Mouse (Mus musculus) neural tube, embryonic 11.5 days (tissue): Measurements from ENCODE around the gene Ostf1. TPM values are rescaled to one million over a fixed set of nuclear protein-coding genes. Genes with fewer than 3 reads are reported as not detected.

Experiments
- ATAC-seq: fragments of 200-750 bp; cut with Nextera tagmentation; 2 replicates; pipeline ENCODE4 v1.8.0; 2017; ENCODE audit warnings: moderate number of reproducible peaks, mild to moderate bottlenecking, moderate TSS enrichment, moderate library complexity; ENCODE audit not compliant: insufficient read depth, low FRiP score, low TSS enrichment
- DNase-seq: peaks from one replicate; pipeline ENCODE4 v3.0.0-alpha.2; 2015; ENCODE audit warnings: low spot score
- H3K27ac ChIP-seq: fragments of 300-500 bp; sonication (generic); 2 replicates; pipeline ENCODE4 v1.5.1; 2014; ENCODE audit warnings: low read depth, mild to moderate bottlenecking, low read length
- H3K27me3 ChIP-seq: fragments of 300-500 bp; sonication (generic); 2 replicates; pipeline ENCODE4 v1.6.1; 2014; ENCODE audit warnings: mild to moderate bottlenecking, low read length, mixed read lengths; ENCODE audit not compliant: control insufficient read depth, insufficient read depth
- H3K36me3 ChIP-seq: fragments of 300-500 bp; sonication (generic); 2 replicates; pipeline ENCODE4 v1.6.1; 2014; ENCODE audit warnings: mild to moderate bottlenecking, low read length, moderate library complexity, mixed read lengths; ENCODE audit not compliant: control insufficient read depth, insufficient read depth
- H3K4me1 ChIP-seq: fragments of 300-500 bp; sonication (generic); 2 replicates; pipeline ENCODE4 v1.6.1; 2014; ENCODE audit warnings: low read length, mixed read lengths; ENCODE audit not compliant: control insufficient read depth, insufficient read depth
- H3K4me2 ChIP-seq: fragments of 300-500 bp; sonication (generic); 2 replicates; pipeline ENCODE4 v1.6.1; 2014; ENCODE audit warnings: low read depth, mild to moderate bottlenecking, moderate library complexity
- H3K4me3 ChIP-seq: fragments of 300-500 bp; sonication (generic); 2 replicates; pipeline ENCODE4 v1.5.1; 2014; ENCODE audit warnings: low read depth, low read length
- H3K9ac ChIP-seq: fragments of 300-500 bp; sonication (generic); 2 replicates; pipeline ENCODE4 v1.6.1; 2014; ENCODE audit warnings: mild to moderate bottlenecking, low read length
- H3K9me3 ChIP-seq: fragments of 300-500 bp; sonication (generic); 2 replicates; pipeline ENCODE4 v1.6.1; 2016; ENCODE audit warnings: low read length; ENCODE audit not compliant: control insufficient read depth
- WGBS: fragments of 180-500 bp; shearing (Covaris S2); extraction: QIAGEN DNeasy Blood & Tissue Kit; methylation state at CpG from one replicate; pipeline ENCODE4 v1.1.7; 2014; 5-methylcytosine and 5-hydroxymethylcytosine counted together
- polyA plus RNA-seq: library from polyadenylated mRNA; unstranded; fragments of >200 nt; fragmentation: Nextera tagmentation; extraction: Ambion mirVana; gene quantifications from 2 replicates; pipeline ENCODE4 v1.2.1, GENCODE M21; 2014

Ostf1 gene
- polyA plus RNA-seq, 1 experiment from 2014 or later = 50.0 TPM

DNA sequence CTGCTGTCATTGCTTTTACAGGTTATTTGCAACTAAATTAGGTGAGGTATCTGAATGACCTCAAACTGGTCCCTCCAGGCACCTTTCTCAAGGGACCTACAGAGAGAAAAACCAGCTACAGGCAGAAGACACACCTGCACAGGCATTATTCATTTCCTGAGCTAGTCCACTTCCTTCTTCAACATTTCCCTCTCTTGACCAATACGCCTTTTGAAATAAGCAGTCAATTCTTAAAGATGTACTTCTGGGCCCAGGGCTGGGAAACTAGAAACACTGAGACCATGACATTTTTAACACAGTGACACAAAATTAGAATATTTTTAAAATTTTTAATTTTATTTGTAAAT is 52.6 kb downstream of the Ostf1 start:
- DNase-seq (no peak), ATAC-seq (no peak)
- WGBS = 95% methylated on average over 1 of the region's 1 CpGs
- Histone ChIP-seq H3K4me1 (peaks cover 8% of the 10 kb centered on the region; the same call in 1 of the 2 replicates), H3K27me3 (no peaks in the 10 kb centered on the region), H3K27ac (no peak overlapping the region), H3K9ac (no peak overlapping the region), H3K9me3 (no peaks in the 10 kb centered on the region), H3K4me3 (no peak overlapping the region), H3K4me2 (no peak overlapping the region), H3K36me3 (no peaks in the 10 kb centered on the region)

GRCm38 (mm10) chr19:18578216-18579011 is 53.2 kb downstream of the Ostf1 start:
- DNase-seq (peak; percentile 29), ATAC-seq (peak; percentile 35; the same call in 1 of the 2 replicates)
- Histone ChIP-seq H3K9me3 (no peaks in the 10 kb centered on the region), H3K4me3 (no peak overlapping the region), H3K36me3 (no peaks in the 10 kb centered on the region), H3K9ac (no peak overlapping the region), H3K27me3 (no peaks in the 10 kb centered on the region), H3K27ac (no peak overlapping the region), H3K4me2 (0 out of 2 replicates have a peak overlapping the region, but pooled peaks have one; percentile 5), H3K4me1 (peaks cover 8% of the 10 kb centered on the region; the same call in 1 of the 2 replicates)
- WGBS = 39% methylated on average over 17 of the region's 17 CpGs

DNA sequence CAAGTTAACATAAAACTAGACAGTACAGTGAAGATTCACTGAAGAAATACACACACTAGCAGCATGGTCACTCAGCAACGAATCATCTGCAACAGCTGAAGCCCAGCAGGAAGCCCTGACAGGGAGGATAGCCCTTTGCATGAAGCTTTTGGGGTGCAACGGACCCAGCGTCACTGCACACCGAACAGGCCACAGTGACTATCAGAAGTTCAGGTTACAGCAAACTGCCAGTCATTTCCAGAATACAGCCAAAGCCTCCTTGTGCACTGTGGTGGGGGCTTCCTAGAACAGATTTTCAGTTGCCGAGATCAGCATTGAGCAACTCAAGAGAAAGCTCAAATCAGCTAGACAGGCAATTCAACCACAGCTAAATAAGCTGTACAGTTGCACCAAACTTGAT is 54.3 kb downstream of the Ostf1 start:
- Histone ChIP-seq H3K9me3 (no peaks in the 10 kb centered on the region), H3K4me1 (peaks cover 8% of the 10 kb centered on the region; the same call in 1 of the 2 replicates), H3K27ac (no peak overlapping the region), H3K27me3 (no peaks in the 10 kb centered on the region), H3K9ac (no peak overlapping the region), H3K4me3 (no peak overlapping the region), H3K4me2 (no peak overlapping the region), H3K36me3 (no peaks in the 10 kb centered on the region)
- no peak for ATAC-seq
- DNase-seq = no peak
- 82% methylated on average over 5 of the region's 5 CpGs for WGBS

- WGBS = 89% methylated on average over 3 of the region's 3 CpGs
- ATAC-seq = no peak
- H3K4me3 ChIP-seq = no peak overlapping the region
- H3K4me1 ChIP-seq = peaks cover 8% of the 10 kb centered on the region; the same call in 1 of the 2 replicates
- H3K36me3 ChIP-seq = no peaks in the 10 kb centered on the region
- H3K27ac ChIP-seq = no peak overlapping the region
- no peaks in the 10 kb centered on the region for H3K27me3 ChIP-seq
- no peak for DNase-seq
- no peak overlapping the region for H3K9ac ChIP-seq
- no peak overlapping the region for H3K4me2 ChIP-seq
- no peaks in the 10 kb centered on the region for H3K9me3 ChIP-seq
These were observed 55.7 kb downstream of the Ostf1 start for GRCm38 (mm10) chr19:18575891-18576290.

GRCm38 (mm10) chr19:18573907-18574306 is 57.7 kb downstream of the Ostf1 start:
- H3K4me2 ChIP-seq = no peak overlapping the region

GRCm38 (mm10) chr19:18573443-18573842 is 58.2 kb downstream of the Ostf1 start:
- Histone ChIP-seq H3K4me3 (no peak overlapping the region), H3K27me3 (no peaks in the 10 kb centered on the region), H3K36me3 (no peaks in the 10 kb centered on the region), H3K9me3 (no peaks in the 10 kb centered on the region), H3K4me2 (no peak overlapping the region), H3K4me1 (peaks cover 5% of the 10 kb centered on the region; the same call in 1 of the 2 replicates), H3K9ac (no peak overlapping the region), H3K27ac (no peak overlapping the region)
- DNase-seq (no peak), ATAC-seq (no peak)
- WGBS = 87% methylated on average over 3 of the region's 3 CpGs

More at GRCm38 (mm10) chr19:18573907-18574306, 57.7 kb downstream of the Ostf1 start:
- Histone ChIP-seq H3K9me3 (no peaks in the 10 kb centered on the region), H3K9ac (no peak overlapping the region), H3K4me1 (peaks cover 8% of the 10 kb centered on the region; the same call in 1 of the 2 replicates), H3K4me3 (no peak overlapping the region), H3K27ac (no peak overlapping the region), H3K27me3 (no peaks in the 10 kb centered on the region), H3K36me3 (no peaks in the 10 kb centered on the region)
- WGBS = 93% methylated on average over 5 of the region's 5 CpGs
- no peak for DNase-seq
- no peak for ATAC-seq

GRCm38 (mm10) chr19:18569496-18569895 is 62.1 kb downstream of the Ostf1 start:
- no peak overlapping the region for H3K4me3 ChIP-seq
- no peaks in the 10 kb centered on the region for H3K36me3 ChIP-seq
- 96% methylated on average over 1 of the region's 1 CpGs for WGBS
- H3K27me3 ChIP-seq = no peaks in the 10 kb centered on the region
- no peaks in the 10 kb centered on the region for H3K4me1 ChIP-seq
- no peak overlapping the region for H3K9ac ChIP-seq
- H3K4me2 ChIP-seq = no peak overlapping the region
- no peaks in the 10 kb centered on the region for H3K9me3 ChIP-seq
- no peak overlapping the region for H3K27ac ChIP-seq
- ATAC-seq (no peak), DNase-seq (no peak)

GRCm38 (mm10) chr19:18568828-18569430 is 62.7 kb downstream of the Ostf1 start:
- no peaks in the 10 kb centered on the region for H3K36me3 ChIP-seq
- no peak for DNase-seq
- no peak overlapping the region for H3K4me2 ChIP-seq
- H3K9ac ChIP-seq = no peak overlapping the region
- 87% methylated on average over 3 of the region's 3 CpGs for WGBS
- no peak for ATAC-seq
- no peaks in the 10 kb centered on the region for H3K4me1 ChIP-seq
- H3K4me3 ChIP-seq = no peak overlapping the region
- H3K9me3 ChIP-seq = no peaks in the 10 kb centered on the region
- no peaks in the 10 kb centered on the region for H3K27me3 ChIP-seq
- H3K27ac ChIP-seq = no peak overlapping the region
